Mouse (Mus musculus) neural tube, postnatal 0 days (tissue): ENCODE data around the gene Ppp1r26. TPM values are rescaled to one million over a fixed set of nuclear protein-coding genes. Genes with fewer than 3 reads are reported as not detected.

Source experiments
- polyA plus RNA-seq: library from polyadenylated mRNA; unstranded; fragments of >200 nt; fragmentation: Nextera tagmentation; extraction: Ambion mirVana; gene quantifications from 2 replicates; pipeline ENCODE4 v1.2.1, GENCODE M21; 2015

The Ppp1r26 gene
- polyA plus RNA-seq: 10.5 and 11.6 TPM in 2 replicates

DNA sequence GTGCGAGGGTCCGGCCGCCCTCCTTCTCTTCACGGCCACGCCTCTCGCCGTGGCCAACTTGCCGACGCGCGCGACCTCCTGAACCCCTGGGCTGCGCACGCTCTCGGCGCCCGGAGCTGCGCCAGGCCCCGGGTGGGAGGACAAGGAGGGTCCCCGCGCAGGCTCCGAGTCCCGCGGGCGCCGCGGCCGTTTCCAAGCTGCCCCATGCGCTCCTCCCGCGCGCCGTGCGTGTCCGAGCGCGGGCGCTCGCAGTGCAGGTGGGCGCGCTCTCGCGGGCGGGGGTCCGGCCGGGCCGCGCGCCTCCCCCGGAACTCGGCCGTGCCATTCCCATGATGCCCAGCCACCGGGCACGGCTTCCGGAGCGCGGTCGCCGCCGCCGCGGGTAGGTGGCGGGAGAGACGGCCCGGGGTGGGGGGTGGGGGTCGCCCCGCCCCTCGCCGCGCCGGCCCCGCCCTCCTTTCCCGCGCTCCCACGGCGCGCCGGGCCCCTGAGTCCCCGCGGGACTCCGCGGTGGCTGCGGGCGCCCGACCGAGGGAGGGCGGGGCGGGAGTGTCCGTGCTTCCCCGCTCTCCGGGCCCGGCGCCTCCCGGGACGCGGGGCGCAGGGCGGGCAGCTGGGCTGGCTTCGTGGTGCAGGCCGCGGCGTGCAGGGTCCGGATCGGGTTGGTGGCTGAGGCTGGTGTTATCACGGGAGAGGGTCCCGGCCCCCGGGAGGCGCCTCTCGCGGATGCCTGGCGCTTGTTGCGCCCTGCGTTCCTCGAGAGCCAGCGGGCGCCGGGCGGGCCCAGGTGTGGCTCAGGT is at the start of gene Ppp1r26:
Gene Ppp1r26, plus strand, starts transcription at position 286 of the 800 bp plus-strand sequence.

GRCm38 (mm10) chr2:28465836-28466518 is 19.4 kb downstream of the Ppp1r26 start, which contains the start of gene 1700007K13Rik:
TSS of gene 1700007K13Rik (minus strand) at chr2:28466332.

GRCm38 (mm10) chr2:28467860-28468485 is 21.4 kb downstream of the Ppp1r26 start, which contains the start of gene Mrps2:
TSS of gene Mrps2 (plus strand) at chr2:28468066.

DNA sequence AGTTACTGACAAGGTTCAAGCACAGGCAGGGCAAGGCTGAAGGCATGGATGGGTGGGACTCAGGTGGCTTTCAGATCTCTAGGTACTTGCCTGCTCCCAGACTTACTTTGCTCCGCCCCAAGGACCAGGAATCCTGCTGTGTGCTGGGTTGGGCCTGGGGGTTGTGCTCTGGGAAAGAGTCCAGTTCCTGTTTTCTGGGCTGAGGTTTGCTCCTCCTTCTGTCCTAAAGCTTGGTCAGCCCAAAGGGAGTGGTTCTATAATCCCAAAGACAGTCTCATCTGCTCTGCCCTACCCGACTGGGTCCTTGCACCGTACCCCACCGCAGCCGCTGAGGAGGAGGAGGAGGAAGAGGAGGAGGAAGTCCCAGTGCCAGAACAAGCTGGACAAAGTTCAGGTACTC is 50.1 kb downstream of the Ppp1r26 start, which contains the start of gene Gbgt1:
Gene Gbgt1, plus strand, starts transcription at position 221 of the 400 bp plus-strand sequence.

Other genes starting within 250 kb of the Ppp1r26 start
- 11.3 and 11.5 TPM in 2 replicates for gene 1700007K13Rik, start 19.5 kb downstream of the Ppp1r26 start, polyA plus RNA-seq
- gene Mrps2, start 21.3 kb downstream of the Ppp1r26 start, polyA plus RNA-seq: 42.0 and 43.1 TPM in 2 replicates
- 1.0 and 1.3 TPM in 2 replicates for gene Gbgt1, start 50.1 kb downstream of the Ppp1r26 start, polyA plus RNA-seq
- 3.7 and 7.2 TPM in 2 replicates for gene Gm10134, start 59.3 kb downstream of the Ppp1r26 start, polyA plus RNA-seq
- gene Ralgds, start 66.3 kb downstream of the Ppp1r26 start, polyA plus RNA-seq: 72.3 and 75.2 TPM in 2 replicates
- gene Cel, start 116.6 kb downstream of the Ppp1r26 start, polyA plus RNA-seq: not detected in 2 replicates
- 25.7 and 27.6 TPM in 2 replicates for gene Gtf3c5, start 137.0 kb downstream of the Ppp1r26 start, polyA plus RNA-seq
- not detected in 2 replicates for gene Gfi1b, start 175.2 kb downstream of the Ppp1r26 start, polyA plus RNA-seq
- 18.0 and 21.7 TPM in 2 replicates for gene Tsc1, start 194.4 kb downstream of the Ppp1r26 start, polyA plus RNA-seq